Mouse (Mus musculus): ENCODE measurements around the gene Rpl28. TPM values are rescaled to one million over a fixed set of nuclear protein-coding genes. Genes with fewer than 3 reads are reported as not detected.
"Not testable (repeated sequence)": the region's sequence is repeated elsewhere in the genome, so short reads cannot be mapped to it uniquely, and the experiment has no call there.

Rpl28 gene
- polyA plus RNA-seq, 1 experiment, result 3,556 TPM

GRCm38 (mm10) chr7:4816559-4816958 is 23.9 kb downstream of the Rpl28 start:
- Histone ChIP-seq H3K36me3 (ENCODE audit: control insufficient read depth, insufficient read depth) (no peaks in the 10 kb centered on the region), H3K79me2 (ENCODE audit: control insufficient read depth, insufficient read depth) (peaks cover 6% of the 10 kb centered on the region), H3K27me3 (ENCODE audit: control insufficient read depth, insufficient read depth, insufficient read length) (peaks cover 4% of the 10 kb centered on the region), H3K4me3 (ENCODE audit: insufficient read depth, poor library complexity, severe bottlenecking) (no peak overlapping the region), H3ac (ENCODE audit: control insufficient read depth, insufficient read length, low read depth) (no peak overlapping the region), H3K79me3 (ENCODE audit: low read depth) (peaks cover 4% of the 10 kb centered on the region)
- TF ChIP-seq CEBPB (IDR thresholded peaks at IDR 0.05; ENCODE audit: low read depth) (no peak), CTCF (IDR thresholded peaks at IDR 0.05; ENCODE audit: control insufficient read depth, insufficient read depth, insufficient read length) (no peak), MYOG (IDR thresholded peaks at IDR 0.05; ENCODE audit: control insufficient read depth, extremely low read depth, insufficient read length) (no peak)

GRCm38 (mm10) chr7:4820925-4821324 is 28.3 kb downstream of the Rpl28 start:
- H3K27me3 ChIP-seq (ENCODE audit: control insufficient read depth, insufficient read depth, insufficient read length); H3K4me3 ChIP-seq (ENCODE audit: insufficient read depth, poor library complexity, severe bottlenecking); H3K36me3 ChIP-seq (ENCODE audit: control insufficient read depth, insufficient read depth); H3ac ChIP-seq (ENCODE audit: control insufficient read depth, insufficient read length, low read depth); H3K79me3 ChIP-seq (ENCODE audit: low read depth); H3K79me2 ChIP-seq (ENCODE audit: control insufficient read depth, insufficient read depth): not testable (repeated sequence)

- Histone ChIP-seq H3K27me3 (ENCODE audit: control insufficient read depth, insufficient read depth, insufficient read length) (peaks cover 8% of the 10 kb centered on the region), H3ac (ENCODE audit: control insufficient read depth, insufficient read length, low read depth) (no peak overlapping the region), H3K79me3 (ENCODE audit: low read depth) (no peaks in the 10 kb centered on the region), H3K79me2 (ENCODE audit: control insufficient read depth, insufficient read depth) (no peaks in the 10 kb centered on the region), H3K36me3 (ENCODE audit: control insufficient read depth, insufficient read depth) (no peaks in the 10 kb centered on the region), H3K4me3 (ENCODE audit: insufficient read depth, poor library complexity, severe bottlenecking) (no peak overlapping the region)
- no peak for TF ChIP-seq MYOG (IDR thresholded peaks at IDR 0.05; ENCODE audit: control insufficient read depth, extremely low read depth, insufficient read length)
- TF ChIP-seq CEBPB (IDR thresholded peaks at IDR 0.05; ENCODE audit: low read depth), result no peak
These were observed 29.0 kb downstream of the Rpl28 start for GRCm38 (mm10) chr7:4821690-4822089.

GRCm38 (mm10) chr7:4822162-4822907 is 29.7 kb downstream of the Rpl28 start:
- Histone ChIP-seq H3K36me3 (ENCODE audit: control insufficient read depth, insufficient read depth) (no peaks in the 10 kb centered on the region), H3K79me3 (ENCODE audit: low read depth) (no peaks in the 10 kb centered on the region), H3ac (ENCODE audit: control insufficient read depth, insufficient read length, low read depth) (no peak overlapping the region), H3K4me3 (ENCODE audit: insufficient read depth, poor library complexity, severe bottlenecking) (no peak overlapping the region), H3K27me3 (ENCODE audit: control insufficient read depth, insufficient read depth, insufficient read length) (peaks cover 11% of the 10 kb centered on the region), H3K79me2 (ENCODE audit: control insufficient read depth, insufficient read depth) (no peaks in the 10 kb centered on the region)
- TF ChIP-seq CEBPB (IDR thresholded peaks at IDR 0.05; ENCODE audit: low read depth) (no peak), MYOD1 (IDR thresholded peaks at IDR 0.05; ENCODE audit: control insufficient read depth, insufficient read length, low read depth) (no peak)

GRCm38 (mm10) chr7:4825365-4825764 is 32.7 kb downstream of the Rpl28 start:
- Histone ChIP-seq H3K4me3 (ENCODE audit: insufficient read depth, poor library complexity, severe bottlenecking) (no peak overlapping the region), H3K27me3 (ENCODE audit: control insufficient read depth, insufficient read depth, insufficient read length) (peaks cover 11% of the 10 kb centered on the region), H3K36me3 (ENCODE audit: control insufficient read depth, insufficient read depth) (no peaks in the 10 kb centered on the region), H3ac (ENCODE audit: control insufficient read depth, insufficient read length, low read depth) (no peak overlapping the region), H3K79me2 (ENCODE audit: control insufficient read depth, insufficient read depth) (no peaks in the 10 kb centered on the region), H3K79me3 (ENCODE audit: low read depth) (no peaks in the 10 kb centered on the region)
- TF ChIP-seq MYOG (IDR thresholded peaks at IDR 0.05; ENCODE audit: control insufficient read depth, extremely low read depth, insufficient read length) (no peak), USF1 (IDR thresholded peaks at IDR 0.05; ENCODE audit: low read depth) (no peak), MYOD1 (IDR thresholded peaks at IDR 0.05; ENCODE audit: control insufficient read depth, insufficient read length, low read depth) (no peak), CTCF (IDR thresholded peaks at IDR 0.05; ENCODE audit: control insufficient read depth, insufficient read depth, insufficient read length) (no peak), CEBPB (IDR thresholded peaks at IDR 0.05; ENCODE audit: low read depth) (no peak), FOSL1 (IDR thresholded peaks at IDR 0.05; ENCODE audit: insufficient read depth, low read length, poor library complexity, severe bottlenecking) (no peak), MAX (IDR thresholded peaks at IDR 0.05) (no peak)

- TF ChIP-seq MYOG (IDR thresholded peaks at IDR 0.05; ENCODE audit: control insufficient read depth, extremely low read depth, insufficient read length) (no peak), CEBPB (IDR thresholded peaks at IDR 0.05; ENCODE audit: low read depth) (no peak), MYOD1 (IDR thresholded peaks at IDR 0.05; ENCODE audit: control insufficient read depth, insufficient read length, low read depth) (no peak), USF1 (IDR thresholded peaks at IDR 0.05; ENCODE audit: low read depth) (no peak), MAX (IDR thresholded peaks at IDR 0.05) (no peak), FOSL1 (IDR thresholded peaks at IDR 0.05; ENCODE audit: insufficient read depth, low read length, poor library complexity, severe bottlenecking) (no peak), CTCF (IDR thresholded peaks at IDR 0.05; ENCODE audit: control insufficient read depth, insufficient read depth, insufficient read length) (no peak)
- H3K27me3 ChIP-seq (ENCODE audit: control insufficient read depth, insufficient read depth, insufficient read length), result peaks cover 24% of the 10 kb centered on the region
- no peak overlapping the region for H3ac ChIP-seq (ENCODE audit: control insufficient read depth, insufficient read length, low read depth)
- no peaks in the 10 kb centered on the region for H3K36me3 ChIP-seq (ENCODE audit: control insufficient read depth, insufficient read depth)
- H3K4me3 ChIP-seq (ENCODE audit: insufficient read depth, poor library complexity, severe bottlenecking), result no peak overlapping the region
- H3K79me2 ChIP-seq (ENCODE audit: control insufficient read depth, insufficient read depth), result no peaks in the 10 kb centered on the region
- no peaks in the 10 kb centered on the region for H3K79me3 ChIP-seq (ENCODE audit: low read depth)
These were observed 37.8 kb downstream of the Rpl28 start for GRCm38 (mm10) chr7:4830476-4830875.
